Mouse (Mus musculus) left cerebral cortex, adult 11 months (tissue): ENCODE measurements at regions not wholly inside any gene's neighbourhood (a gene's known extent, or its start where the extent isn't known, plus 50 kb on each side); places are given as distances from the start of the nearest gene placed in this dataset.

Experiments used
- DNase-seq: peaks from one replicate; pipeline ENCODE4 v3.0.0; 2022; ENCODE audit warnings: low spot score

- no peak for DNase-seq
Observed at GRCm38 (mm10) chr2:117399487-117399886, 56.7 kb upstream of the Rasgrp1 start.

DNA sequence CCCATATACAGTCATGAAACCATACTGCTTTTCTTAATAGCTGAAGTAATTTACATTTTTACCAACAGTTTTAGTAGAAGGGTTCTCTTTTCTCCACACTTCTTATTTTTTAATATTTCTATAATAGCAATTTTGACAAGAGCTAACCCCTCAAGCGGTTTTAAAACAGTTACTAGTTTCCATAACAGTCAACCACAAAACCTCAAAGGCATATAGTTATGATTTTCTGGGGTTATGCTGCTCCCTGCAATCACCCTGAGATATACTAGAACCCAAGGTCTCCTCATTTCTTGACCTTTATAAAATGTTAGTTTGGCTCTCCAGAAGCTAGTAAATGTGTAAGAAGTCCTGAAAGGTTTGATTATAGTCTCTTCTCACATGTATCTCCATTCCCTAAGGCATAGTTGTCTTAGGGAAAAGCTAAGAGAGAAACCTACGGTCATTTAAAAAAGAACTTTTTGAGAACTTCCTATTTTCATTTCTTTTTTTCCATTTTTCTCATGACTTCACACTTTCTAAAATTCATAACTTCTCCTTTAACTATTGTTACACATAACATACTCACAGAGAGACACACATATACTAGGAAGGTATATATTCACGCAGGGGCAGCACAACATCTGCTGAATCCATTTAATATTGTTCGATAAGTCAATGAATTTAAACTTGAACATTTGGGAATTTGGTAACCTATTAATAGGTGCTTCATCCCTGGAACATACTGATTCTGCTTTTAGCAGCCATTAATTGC, 60.8 kb upstream of the Rasgrp1 start:
- DNase-seq, result no peak

- no peak for DNase-seq
Observed at GRCm38 (mm10) chr2:117405453-117405852, 62.7 kb upstream of the Rasgrp1 start.

GRCm38 (mm10) chr2:117408241-117408640, 65.4 kb upstream of the Rasgrp1 start:
- no peak for DNase-seq

GRCm38 (mm10) chr2:117412045-117412606, 69.3 kb upstream of the Rasgrp1 start:
- DNase-seq, result peak; percentile 41

DNA sequence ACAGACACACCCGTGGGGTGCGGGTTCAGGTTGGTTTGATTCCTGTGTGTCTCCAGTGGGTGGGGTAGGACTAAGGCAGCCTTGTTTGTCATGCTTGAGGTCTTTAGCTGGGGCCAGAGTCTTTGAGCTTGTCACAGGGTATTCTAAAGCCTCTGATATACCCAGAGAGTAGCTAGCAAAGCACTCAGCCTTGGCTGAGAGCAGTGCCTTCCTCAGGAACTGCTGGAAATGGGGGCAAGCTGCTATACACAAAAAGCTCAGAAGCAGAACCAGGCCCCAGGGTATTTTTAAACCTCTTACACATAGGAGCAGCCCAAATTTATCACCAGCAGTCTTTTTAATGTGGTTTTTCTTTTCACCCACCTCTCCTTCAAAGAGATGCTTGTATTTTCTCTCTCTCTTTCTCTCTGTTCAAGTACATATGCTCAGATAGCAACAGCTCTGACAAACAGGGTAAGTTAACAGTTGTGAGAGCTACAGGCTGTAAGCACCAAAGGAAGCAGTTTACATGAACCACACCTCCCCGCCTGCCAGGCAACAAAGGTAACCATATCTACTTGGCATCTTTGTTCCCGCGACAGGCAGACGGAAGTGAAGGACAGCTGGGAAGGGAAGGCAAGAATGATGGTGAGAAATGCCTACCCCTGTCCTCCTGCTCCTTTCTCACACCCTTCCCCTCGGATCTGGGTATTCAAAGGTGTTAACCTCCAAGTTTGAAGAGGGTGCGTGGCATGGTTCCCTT, 74.6 kb upstream of the Rasgrp1 start:
- peak; percentile 46 for DNase-seq

GRCm38 (mm10) chr2:117418121-117418615, 75.4 kb upstream of the Rasgrp1 start:
- DNase-seq, result no peak

DNA sequence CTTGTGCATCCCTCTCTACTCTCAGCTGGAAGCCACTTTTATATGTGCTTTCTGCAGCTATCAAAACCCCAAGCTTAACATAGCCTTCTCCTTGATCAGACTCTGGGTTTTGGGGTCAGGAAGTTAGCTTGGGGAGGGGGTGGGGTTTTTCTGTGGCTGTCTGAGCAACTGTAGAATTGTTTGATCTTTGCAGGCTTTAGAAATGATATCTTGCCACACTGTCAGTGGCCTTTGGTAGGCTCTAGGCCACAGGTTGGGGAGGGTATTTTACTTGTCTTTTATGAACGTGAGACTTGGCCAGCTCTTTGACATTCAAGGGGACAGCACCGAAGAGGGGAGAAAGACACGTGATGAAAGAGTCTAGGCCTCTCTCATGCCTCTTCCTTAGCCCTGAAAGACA, 75.9 kb upstream of the Rasgrp1 start:
- no peak for DNase-seq

DNA sequence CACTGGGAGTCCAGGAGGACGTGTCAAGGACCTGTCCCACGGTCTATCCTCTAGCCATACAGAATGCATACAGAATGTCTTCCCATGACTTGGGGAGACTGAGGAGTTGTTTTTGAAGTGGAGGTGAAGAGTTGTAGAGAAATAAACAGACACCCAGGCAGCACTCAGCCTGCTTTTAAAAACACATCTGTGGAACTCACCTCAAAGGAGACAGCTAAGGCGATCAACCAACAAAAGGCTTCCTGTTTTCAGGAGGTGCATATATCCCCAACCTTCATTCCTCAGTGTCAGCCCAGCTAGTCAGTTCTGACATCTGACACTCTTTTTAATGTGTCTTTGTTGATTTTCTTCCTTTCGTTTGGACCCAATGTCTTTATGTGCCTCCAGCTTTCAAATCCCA, 78.6 kb upstream of the Rasgrp1 start:
- DNase-seq, result no peak

GRCm38 (mm10) chr2:117422756-117423155, 80.0 kb upstream of the Rasgrp1 start:
- DNase-seq, result no peak

GRCm38 (mm10) chr2:117429205-117429604, 86.4 kb upstream of the Rasgrp1 start:
- no peak for DNase-seq

GRCm38 (mm10) chr2:117432010-117432409, 89.2 kb upstream of the Rasgrp1 start:
- DNase-seq, result no peak

- DNase-seq, result no peak
Observed at GRCm38 (mm10) chr2:117432923-117433322, 90.1 kb upstream of the Rasgrp1 start.

- DNase-seq, result no peak
Observed at GRCm38 (mm10) chr2:117433482-117433881, 90.7 kb upstream of the Rasgrp1 start.

GRCm38 (mm10) chr2:117438079-117438478, 95.3 kb upstream of the Rasgrp1 start:
- DNase-seq, result no peak

- DNase-seq, result peak; percentile 78
Observed at GRCm38 (mm10) chr2:117438586-117439371, 96.0 kb upstream of the Rasgrp1 start.

DNA sequence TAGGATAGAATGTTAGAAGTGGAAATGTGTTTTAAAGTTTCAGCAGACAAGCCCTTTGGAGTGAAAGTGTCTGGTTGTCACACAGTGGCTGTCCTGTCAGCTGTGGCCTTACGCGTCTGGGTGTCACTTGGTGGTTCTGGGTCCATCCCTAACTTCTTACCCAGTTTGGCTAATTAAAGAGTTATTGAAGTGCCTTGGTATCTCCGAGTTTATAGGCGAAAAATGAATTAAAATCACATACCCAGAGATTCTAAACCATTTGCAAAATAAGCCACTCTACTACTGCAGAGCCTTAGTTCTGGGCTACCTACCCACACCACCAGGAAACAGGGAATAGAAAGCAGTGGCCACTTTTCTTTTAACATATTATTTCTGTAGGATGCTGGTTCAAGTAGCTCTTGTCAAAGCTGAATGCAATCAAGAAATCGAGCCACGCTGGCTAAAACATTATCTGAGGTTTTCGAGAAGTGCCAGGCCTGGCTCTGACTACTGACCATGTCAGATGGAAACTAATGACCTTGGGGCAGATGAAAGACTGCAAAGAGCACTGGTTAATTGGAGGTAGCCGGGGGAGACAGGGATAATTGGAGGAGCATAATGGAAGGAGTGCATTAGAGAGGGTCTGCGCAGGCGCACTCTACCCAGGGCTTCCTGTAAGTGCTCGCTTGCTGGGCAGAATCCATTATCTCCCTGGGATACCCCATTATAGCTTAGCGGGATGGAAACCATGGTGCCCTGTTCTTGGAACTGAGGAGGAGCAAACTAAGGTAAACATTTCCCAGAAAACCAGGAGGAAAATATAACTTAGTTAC, 96.8 kb upstream of the Rasgrp1 start:
- no peak for DNase-seq

DNA sequence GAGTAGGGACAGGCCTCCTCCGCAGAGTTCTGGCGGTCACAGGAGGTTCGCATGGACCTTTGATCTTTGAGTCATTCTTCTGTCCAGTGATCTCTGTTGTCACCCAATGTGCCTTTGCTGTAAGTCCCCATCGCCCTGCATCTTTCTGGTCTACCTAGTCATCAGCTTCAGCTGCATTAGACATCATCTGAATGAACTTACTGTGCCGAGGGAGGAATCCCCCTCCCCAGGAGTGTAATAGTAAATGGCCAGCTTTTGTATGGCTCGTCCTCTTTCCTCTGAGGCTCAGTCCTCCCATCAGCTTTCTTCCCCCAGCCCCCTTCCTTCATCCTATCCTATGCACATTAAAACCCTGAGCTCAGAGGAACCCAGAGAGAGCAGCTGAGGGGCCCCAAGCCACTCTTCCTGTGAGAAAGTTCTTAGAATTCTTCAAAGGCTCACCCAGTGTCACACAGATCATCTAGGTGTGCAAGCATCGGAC, 98.0 kb upstream of the Rasgrp1 start:
- no peak for DNase-seq

GRCm38 (mm10) chr2:117442862-117443261, 100.1 kb upstream of the Rasgrp1 start:
- DNase-seq, result no peak

- no peak for DNase-seq
Observed at GRCm38 (mm10) chr2:117444671-117445070, 101.9 kb upstream of the Rasgrp1 start.

DNA sequence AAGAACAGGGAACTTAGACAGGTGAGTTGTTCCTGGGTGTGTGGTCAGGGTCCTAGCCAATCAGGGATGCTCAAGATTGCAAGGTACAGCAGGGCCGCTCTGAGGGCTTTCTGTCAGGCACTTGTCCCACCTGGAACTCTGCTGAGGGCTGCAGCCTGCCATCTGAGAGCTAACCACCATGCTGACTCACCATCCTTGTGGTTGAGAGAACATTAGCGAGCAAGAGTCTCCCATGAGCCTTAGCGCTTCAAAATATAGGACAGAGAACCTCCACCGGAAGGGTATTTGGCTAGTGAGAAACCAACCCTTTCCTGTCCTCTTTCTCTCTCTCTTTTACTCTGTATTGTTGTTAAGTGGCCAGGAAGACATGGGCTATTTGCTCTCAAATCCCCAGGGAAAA, 104.1 kb upstream of the Rasgrp1 start:
- no peak for DNase-seq
